Mouse (Mus musculus): ENCODE measurements around the gene Padi4. TPM values are rescaled to one million over a fixed set of nuclear protein-coding genes. Genes with fewer than 3 reads are reported as not detected.

The Padi4 gene
- total RNA-seq, 1 experiment, result 2.1 TPM

- peaks cover 2 to 21% of the 10 kb centered on the region in 2 experiments; a peak in 3 of 4 replicates for H3K4me1 ChIP-seq (ENCODE audit: control insufficient read depth in 2 of 2, insufficient read depth in 2 of 2, low read length in 2 of 2, poor library complexity in 1 of 2)
- H3K9ac ChIP-seq (ENCODE audit: insufficient read depth, low read depth, low read length, poor library complexity, severe bottlenecking), result no peak overlapping the region
- no peak for TF ChIP-seq CHD2 (IDR thresholded peaks at IDR 0.05; ENCODE audit: low read depth, low read length)
- no peak for TF ChIP-seq ZC3H11A (IDR thresholded peaks at IDR 0.05; ENCODE audit: borderline replicate concordance, low read depth, low read length)
- TF ChIP-seq ZNF384 (IDR thresholded peaks at IDR 0.05; ENCODE audit: low read depth, low read length), result no peak
- no peak for TF ChIP-seq MAFK (IDR thresholded peaks at IDR 0.05; ENCODE audit: insufficient read depth, low read depth, low read length)
- TF ChIP-seq HCFC1 (IDR thresholded peaks at IDR 0.05; ENCODE audit: borderline replicate concordance, insufficient read depth, low read length), result no peak
- no peaks in the 10 kb centered on the region for H3K9me3 ChIP-seq (ENCODE audit: control insufficient read depth, insufficient read depth, low read depth, low read length)
- peaks cover 75% of the 10 kb centered on the region for H3K36me3 ChIP-seq (ENCODE audit: control insufficient read depth, insufficient read depth, low read length, poor library complexity, severe bottlenecking)
- DNase-seq (ENCODE audit: low read depth, low spot score), result no peak
- in situ Hi-C loops (cut with MboI; ENCODE audit: low sequenced_read_pairs in 2 of 2, unreplicated experiment in 2 of 2), result no loop called here
- H3K4me3 ChIP-seq (ENCODE audit: insufficient read depth in 1 of 2, low read depth in 1 of 2, low read length in 2 of 2, poor library complexity in 1 of 2, severe bottlenecking in 1 of 2), result no peak overlapping the region
- no peak overlapping the region for H3K27ac ChIP-seq (ENCODE audit: insufficient read depth, low read depth, low read length, poor library complexity, severe bottlenecking)
Measured at GRCm38 (mm10) chr4:140720091-140720490, 53.9 kb downstream of the Padi4 start.

GRCm38 (mm10) chr4:140718436-140718835 lies 55.6 kb downstream of the Padi4 start:
- no peak for DNase-seq (ENCODE audit: low read depth, low spot score)
- Histone ChIP-seq H3K4me3 (ENCODE audit: insufficient read depth in 1 of 2, low read depth in 1 of 2, low read length in 2 of 2, poor library complexity in 1 of 2, severe bottlenecking in 1 of 2) (no peak overlapping the region), H3K4me1 (ENCODE audit: control insufficient read depth in 2 of 2, insufficient read depth in 2 of 2, low read length in 2 of 2, poor library complexity in 1 of 2) (peaks cover 2 to 25% of the 10 kb centered on the region in 2 experiments; a peak in 3 of 4 replicates), H3K36me3 (ENCODE audit: control insufficient read depth, insufficient read depth, low read length, poor library complexity, severe bottlenecking) (peaks cover 86% of the 10 kb centered on the region), H3K9ac (ENCODE audit: insufficient read depth, low read depth, low read length, poor library complexity, severe bottlenecking) (no peak overlapping the region), H3K27ac (ENCODE audit: insufficient read depth, low read depth, low read length, poor library complexity, severe bottlenecking) (no peak overlapping the region), H3K9me3 (ENCODE audit: control insufficient read depth, insufficient read depth, low read depth, low read length) (no peaks in the 10 kb centered on the region)
- no peak for TF ChIP-seq CHD2 (IDR thresholded peaks at IDR 0.05; ENCODE audit: low read depth, low read length)
- TF ChIP-seq HCFC1 (IDR thresholded peaks at IDR 0.05; ENCODE audit: borderline replicate concordance, insufficient read depth, low read length), result no peak
- in situ Hi-C loops (cut with MboI; ENCODE audit: low sequenced_read_pairs in 2 of 2, unreplicated experiment in 2 of 2), result no loop called here

- no peak for TF ChIP-seq ZNF384 (IDR thresholded peaks at IDR 0.05; ENCODE audit: low read depth, low read length)
- TF ChIP-seq CHD2 (IDR thresholded peaks at IDR 0.05; ENCODE audit: low read depth, low read length), result no peak
- TF ChIP-seq MAFK (IDR thresholded peaks at IDR 0.05; ENCODE audit: insufficient read depth, low read depth, low read length), result no peak
- TF ChIP-seq HCFC1 (IDR thresholded peaks at IDR 0.05; ENCODE audit: borderline replicate concordance, insufficient read depth, low read length), result no peak
- no peak for TF ChIP-seq ZC3H11A (IDR thresholded peaks at IDR 0.05; ENCODE audit: borderline replicate concordance, low read depth, low read length)
- Histone ChIP-seq H3K4me1 (ENCODE audit: control insufficient read depth in 2 of 2, insufficient read depth in 2 of 2, low read length in 2 of 2, poor library complexity in 1 of 2) (peaks cover 2 to 24% of the 10 kb centered on the region in 2 experiments; a peak in 3 of 4 replicates), H3K9me3 (ENCODE audit: control insufficient read depth, insufficient read depth, low read depth, low read length) (no peaks in the 10 kb centered on the region), H3K9ac (ENCODE audit: insufficient read depth, low read depth, low read length, poor library complexity, severe bottlenecking) (no peak overlapping the region), H3K4me3 (ENCODE audit: insufficient read depth in 1 of 2, low read depth in 1 of 2, low read length in 2 of 2, poor library complexity in 1 of 2, severe bottlenecking in 1 of 2) (no peak overlapping the region), H3K27ac (ENCODE audit: insufficient read depth, low read depth, low read length, poor library complexity, severe bottlenecking) (no peak overlapping the region), H3K36me3 (ENCODE audit: control insufficient read depth, insufficient read depth, low read length, poor library complexity, severe bottlenecking) (peaks cover 90% of the 10 kb centered on the region)
- in situ Hi-C loops (cut with MboI; ENCODE audit: low sequenced_read_pairs in 2 of 2, unreplicated experiment in 2 of 2), result no loop called here
- DNase-seq (ENCODE audit: low read depth, low spot score), result no peak
Measured at GRCm38 (mm10) chr4:140716994-140717393, 57.0 kb downstream of the Padi4 start.

GRCm38 (mm10) chr4:140714586-140714985 lies 59.5 kb downstream of the Padi4 start:
- H3K27ac ChIP-seq (ENCODE audit: insufficient read depth, low read depth, low read length, poor library complexity, severe bottlenecking), result no peak overlapping the region
- no peaks in the 10 kb centered on the region for H3K9me3 ChIP-seq (ENCODE audit: control insufficient read depth, insufficient read depth, low read depth, low read length)
- TF ChIP-seq MAFK (IDR thresholded peaks at IDR 0.05; ENCODE audit: insufficient read depth, low read depth, low read length) (no peak), ZNF384 (IDR thresholded peaks at IDR 0.05; ENCODE audit: low read depth, low read length) (no peak), HCFC1 (IDR thresholded peaks at IDR 0.05; ENCODE audit: borderline replicate concordance, insufficient read depth, low read length) (no peak), ZC3H11A (IDR thresholded peaks at IDR 0.05; ENCODE audit: borderline replicate concordance, low read depth, low read length) (no peak), CHD2 (IDR thresholded peaks at IDR 0.05; ENCODE audit: low read depth, low read length) (no peak)
- no peak for DNase-seq (ENCODE audit: low read depth, low spot score)
- H3K9ac ChIP-seq (ENCODE audit: insufficient read depth, low read depth, low read length, poor library complexity, severe bottlenecking), result no peak overlapping the region
- H3K4me1 ChIP-seq (ENCODE audit: control insufficient read depth in 2 of 2, insufficient read depth in 2 of 2, low read length in 2 of 2, poor library complexity in 1 of 2), result peaks cover 2 to 14% of the 10 kb centered on the region in 2 experiments; a peak in 2 of 4 replicates
- H3K36me3 ChIP-seq (ENCODE audit: control insufficient read depth, insufficient read depth, low read length, poor library complexity, severe bottlenecking), result peaks cover 88% of the 10 kb centered on the region
- in situ Hi-C loops (cut with MboI; ENCODE audit: low sequenced_read_pairs in 2 of 2, unreplicated experiment in 2 of 2), result no loop called here
- H3K4me3 ChIP-seq (ENCODE audit: insufficient read depth in 1 of 2, low read depth in 1 of 2, low read length in 2 of 2, poor library complexity in 1 of 2, severe bottlenecking in 1 of 2), result no peak overlapping the region
